Mouse (Mus musculus): ENCODE data around the gene Osbpl3.

DNA sequence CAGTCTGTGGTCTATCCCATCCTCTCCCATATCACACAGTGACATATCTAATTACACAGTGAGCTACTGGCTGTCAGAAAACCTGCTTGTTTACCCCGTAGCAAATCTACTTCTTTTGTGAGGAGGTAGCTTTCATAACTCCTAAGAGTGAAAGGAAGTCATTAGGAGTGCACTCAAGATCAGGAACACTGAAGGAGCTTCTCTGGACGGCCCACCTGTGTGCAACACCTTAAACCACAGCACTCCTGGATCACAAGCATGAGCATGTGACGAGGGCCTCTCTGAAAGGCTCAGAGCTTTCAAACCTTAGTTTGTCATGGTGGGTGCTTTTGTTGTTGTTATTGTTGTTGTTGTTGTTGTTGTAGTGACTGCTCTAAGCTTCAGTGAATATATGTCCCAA, 10.4 kb upstream of the Osbpl3 start:
- TF ChIP-seq CTCF (IDR thresholded peaks at IDR 0.05; ENCODE audit: low read depth, low read length): no peak
- no peak for TF ChIP-seq POLR2A (IDR thresholded peaks at IDR 0.05; ENCODE audit: borderline replicate concordance, low read depth, low read length)
